Mouse (Mus musculus) T-cell, adult 2 months (primary cell): ENCODE results near the gene Taf8.
A peak's percentile ranks its signal among the peaks of the same experiment; 100 is the strongest.

Source experiments
- DNase-seq: peaks from one replicate; pipeline ENCODE4 v3.0.0; 2022; ENCODE audit warnings: low spot score

Gene Taf8

DNA sequence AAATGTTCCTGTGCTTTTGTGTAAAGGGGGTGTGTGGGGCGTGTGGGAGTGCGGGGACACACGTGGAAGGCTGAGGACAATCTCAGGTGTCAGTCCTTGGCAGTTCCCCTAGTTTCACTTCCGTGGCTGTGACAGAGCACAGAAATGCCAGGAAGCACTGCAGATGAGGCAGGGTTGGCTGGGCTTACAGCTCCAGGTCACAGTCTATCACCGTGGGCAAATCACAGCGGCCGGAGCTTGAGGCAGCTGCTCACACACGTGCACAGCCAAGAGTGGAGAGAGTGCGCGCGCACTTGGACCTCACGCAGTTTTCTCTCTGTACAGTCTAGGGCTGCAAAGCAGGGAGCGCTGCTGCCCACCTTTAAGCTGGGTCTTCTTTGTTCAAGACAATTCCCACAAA lies 43.8 kb downstream of the Taf8 start:
- no peak for DNase-seq

DNA sequence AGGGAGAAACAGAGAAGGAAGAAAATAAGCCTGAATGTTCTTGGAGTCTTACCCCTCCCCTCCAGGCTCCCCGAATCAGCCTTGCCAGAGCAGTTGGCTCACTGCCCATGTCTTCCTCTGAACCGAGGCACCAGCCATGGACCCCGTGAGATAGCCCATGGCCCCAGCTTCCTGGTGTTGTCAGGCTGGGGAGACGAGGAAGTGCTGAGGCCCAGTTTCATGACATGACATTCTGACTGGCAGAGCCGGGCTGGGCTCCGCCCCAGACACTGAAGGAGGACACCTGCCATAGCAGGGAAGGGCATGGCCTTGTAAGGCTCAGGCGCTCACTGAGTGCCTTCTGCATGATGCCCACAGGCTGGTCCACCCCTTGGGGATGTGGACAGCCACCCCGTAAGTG lies 47.4 kb downstream of the Taf8 start:
- no peak for DNase-seq

GRCm38 (mm10) chr17:47452886-47453285 lies 49.2 kb downstream of the Taf8 start:
- DNase-seq = no peak

GRCm38 (mm10) chr17:47450880-47451565 lies 51.1 kb downstream of the Taf8 start:
- DNase-seq = no peak

DNA sequence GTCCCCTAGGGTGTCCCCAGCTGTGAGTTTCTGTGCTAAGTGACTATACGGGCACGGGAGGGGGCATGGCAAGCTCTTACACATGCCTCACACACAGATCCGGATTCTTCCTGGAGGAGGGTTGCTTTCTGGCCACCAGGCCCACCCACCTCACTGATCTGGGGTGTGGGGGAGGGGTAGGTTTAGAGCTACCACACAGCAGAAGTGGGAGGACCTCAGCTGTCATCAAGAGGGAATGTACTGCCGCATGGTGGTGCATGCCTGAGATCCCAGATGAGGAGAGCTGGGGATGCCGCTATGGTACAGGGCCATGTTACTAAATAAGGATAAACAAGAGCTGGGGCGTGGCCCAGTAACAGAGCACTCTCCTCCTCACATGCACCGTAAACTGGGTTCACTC lies 51.9 kb downstream of the Taf8 start:
- DNase-seq = no peak

GRCm38 (mm10) chr17:47449432-47449831 lies 52.7 kb downstream of the Taf8 start:
- no peak for DNase-seq

DNA sequence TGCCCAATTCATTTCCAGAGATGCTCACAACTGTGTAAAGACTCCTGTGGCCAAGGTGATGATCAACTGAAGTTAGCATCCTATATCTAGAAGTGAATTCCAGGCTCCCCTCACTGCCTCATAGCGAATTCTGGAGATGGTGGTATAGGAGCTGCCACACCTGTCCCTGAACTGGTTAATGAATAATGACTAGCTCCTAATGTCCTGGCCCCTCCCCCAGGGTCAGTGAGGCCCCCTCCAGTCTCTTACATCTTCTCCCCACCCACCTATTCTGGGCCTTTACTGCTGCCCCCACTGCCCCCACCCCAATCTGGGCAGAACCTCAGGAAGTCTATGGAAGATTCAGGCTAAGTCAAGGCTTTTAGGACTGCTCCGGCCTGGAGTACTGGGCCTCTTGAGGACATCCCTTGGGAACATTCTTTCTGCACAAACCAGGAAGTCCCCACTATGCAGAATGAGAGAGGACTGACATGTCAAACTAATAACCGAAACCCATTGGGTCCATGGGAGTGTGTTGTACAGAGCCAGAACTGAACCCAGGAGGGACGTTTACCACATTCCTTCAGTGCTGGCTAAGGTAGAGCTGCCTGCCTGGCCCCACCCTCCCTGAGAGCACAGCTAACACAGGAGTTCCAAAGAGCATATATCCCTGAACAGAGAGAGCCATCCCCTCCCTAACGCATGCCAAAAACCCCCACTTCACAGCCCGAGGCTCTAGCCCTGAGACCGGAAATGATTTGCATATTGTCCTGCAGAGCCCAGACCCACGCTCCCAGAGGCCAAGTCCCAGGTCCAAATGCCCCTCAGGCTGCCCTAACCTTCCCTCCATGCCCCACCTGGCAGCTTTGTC lies 53.3 kb downstream of the Taf8 start:
- no peak for DNase-seq

DNA sequence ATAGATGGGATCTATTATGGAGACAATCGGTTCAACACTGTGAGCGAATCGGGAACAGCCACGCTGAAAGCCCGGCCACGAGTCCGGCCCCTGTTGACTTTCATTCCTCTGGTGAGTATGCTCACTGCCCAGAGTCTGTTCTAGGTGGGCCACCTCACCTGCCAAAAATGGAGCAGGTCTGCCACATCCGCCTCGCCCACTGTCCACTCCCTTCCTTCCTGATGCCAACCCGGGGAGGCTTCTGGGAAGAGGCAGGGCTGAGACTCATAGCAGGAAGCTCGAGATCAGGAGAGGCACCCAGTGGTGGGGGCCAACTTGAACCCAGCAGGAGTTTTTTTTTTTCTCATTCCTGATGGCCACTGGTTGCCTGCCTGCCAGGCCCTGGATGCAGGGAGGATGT lies 55.5 kb downstream of the Taf8 start:
- DNase-seq = no peak

- DNase-seq = no peak
Measured at GRCm38 (mm10) chr17:47446025-47446424, 56.1 kb downstream of the Taf8 start.

- no peak for DNase-seq
Measured at GRCm38 (mm10) chr17:47445518-47445917, 56.6 kb downstream of the Taf8 start.

- no peak for DNase-seq
Measured at GRCm38 (mm10) chr17:47444113-47444512, 58.0 kb downstream of the Taf8 start.

GRCm38 (mm10) chr17:47442271-47442670 lies 59.8 kb downstream of the Taf8 start:
- no peak for DNase-seq

- no peak for DNase-seq
Measured at GRCm38 (mm10) chr17:47441296-47442051, 60.6 kb downstream of the Taf8 start.

DNA sequence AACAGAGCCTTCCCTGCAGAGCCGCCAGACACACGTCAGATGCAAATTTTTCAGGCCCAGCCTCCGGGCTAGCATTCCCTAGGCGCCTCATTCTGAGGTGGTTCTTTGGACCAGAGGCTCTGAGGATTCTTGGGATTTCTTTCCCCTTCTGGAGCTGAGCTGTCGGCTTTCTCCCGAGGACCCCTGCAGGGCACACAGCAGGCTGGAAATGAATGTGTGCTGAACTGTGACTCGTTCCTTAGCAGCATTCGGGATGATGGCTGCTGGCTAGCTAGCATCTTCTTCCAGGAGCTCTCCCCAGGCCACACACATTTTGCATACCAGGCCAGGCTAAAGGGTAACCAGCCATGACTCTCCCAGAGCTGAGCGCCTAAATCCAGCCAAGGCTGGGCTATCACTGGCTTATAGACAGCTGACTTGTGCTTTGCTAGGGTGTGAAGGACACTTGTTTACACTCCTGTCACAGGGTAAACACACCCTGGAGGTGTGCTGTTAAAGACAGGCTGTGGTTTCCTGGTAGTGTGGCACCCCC lies 61.7 kb downstream of the Taf8 start:
- DNase-seq = no peak

DNA sequence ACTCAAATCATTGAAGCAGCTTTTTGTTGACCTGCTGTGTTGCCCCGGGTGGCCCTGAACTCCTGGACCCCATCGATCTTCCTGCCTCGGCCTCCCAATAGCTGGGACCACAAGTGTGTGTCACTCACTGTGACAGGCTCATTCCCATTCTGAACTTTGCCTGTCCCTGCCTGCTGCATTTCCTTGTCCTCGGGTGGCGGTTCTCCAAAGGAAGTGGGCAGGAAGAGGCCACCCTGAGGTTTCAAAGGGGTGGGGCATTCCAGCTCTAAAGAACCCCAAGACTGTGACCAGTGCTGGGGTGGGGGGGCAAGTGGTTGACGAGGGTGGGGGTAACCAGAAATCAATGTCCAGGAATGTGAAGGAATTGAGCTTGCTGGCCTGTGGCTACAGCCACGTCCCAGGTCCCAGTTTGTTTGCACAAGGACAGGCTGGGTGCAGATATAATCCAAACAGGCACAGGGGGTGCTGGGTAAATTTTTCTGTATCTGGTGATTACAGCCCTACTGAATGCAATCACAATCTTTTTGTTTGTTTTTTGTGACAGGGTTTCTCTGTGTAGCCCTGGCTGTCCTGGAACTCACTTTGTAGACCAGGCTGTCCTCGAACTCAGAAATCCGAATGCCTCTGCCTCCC lies 62.6 kb downstream of the Taf8 start:
- no peak for DNase-seq

DNA sequence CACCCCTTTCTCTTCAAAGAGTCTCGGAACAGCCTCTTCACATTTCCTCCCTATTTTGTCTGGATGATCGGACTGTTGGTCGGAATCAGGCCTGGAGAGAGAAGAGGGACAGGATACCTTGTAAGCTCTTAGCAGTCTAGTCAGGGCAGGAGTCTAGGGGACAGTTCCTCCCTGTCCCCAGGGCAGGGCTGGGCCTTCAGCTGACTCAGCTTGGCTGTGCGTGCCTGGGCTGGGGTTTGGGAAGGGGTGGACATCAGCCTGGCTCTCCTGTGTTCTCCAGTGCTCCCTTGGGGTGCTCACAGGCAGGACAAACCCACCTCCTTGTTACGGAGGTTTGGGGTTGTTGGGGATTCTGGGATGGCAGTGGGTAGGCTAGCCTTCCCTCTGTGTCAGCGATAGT lies 63.5 kb downstream of the Taf8 start:
- no peak for DNase-seq

DNA sequence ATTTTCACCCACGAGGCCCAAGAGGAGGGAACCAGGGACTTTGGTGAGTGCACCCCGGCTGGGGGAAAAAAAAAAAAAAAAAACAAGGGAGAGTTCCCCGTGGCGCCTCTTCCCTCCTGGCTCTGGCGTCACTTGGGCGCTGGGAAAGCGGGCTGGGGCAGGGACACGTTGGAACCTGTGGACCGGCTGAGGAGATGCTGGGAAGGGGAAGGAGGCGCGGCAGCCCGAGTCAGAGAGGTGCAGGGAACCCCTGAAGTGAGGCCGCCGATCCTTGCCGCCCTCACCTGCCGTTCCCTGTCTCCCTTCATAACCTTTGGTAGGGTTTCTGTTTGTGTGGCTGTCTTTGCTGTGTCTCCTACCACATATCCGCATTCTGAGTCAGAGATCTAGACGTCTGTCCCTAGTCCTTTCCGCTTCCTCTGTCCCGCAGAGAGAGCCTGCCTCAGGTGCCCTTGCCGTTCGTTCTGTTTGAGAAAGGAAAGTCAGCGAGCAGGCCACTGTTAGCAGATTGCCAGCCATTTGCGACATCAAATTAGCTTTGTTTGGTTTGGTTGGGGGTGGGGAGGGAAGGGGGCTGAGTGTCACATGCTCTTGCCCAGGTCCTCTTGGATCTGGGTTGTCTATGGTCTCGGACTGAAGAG lies 65.1 kb downstream of the Taf8 start, which contains the start of gene 1700001C19Rik:
1700001C19Rik (minus strand) TSS at position 470 of the 641 bp plus-strand sequence.
- peak; percentile 37 for DNase-seq

DNA sequence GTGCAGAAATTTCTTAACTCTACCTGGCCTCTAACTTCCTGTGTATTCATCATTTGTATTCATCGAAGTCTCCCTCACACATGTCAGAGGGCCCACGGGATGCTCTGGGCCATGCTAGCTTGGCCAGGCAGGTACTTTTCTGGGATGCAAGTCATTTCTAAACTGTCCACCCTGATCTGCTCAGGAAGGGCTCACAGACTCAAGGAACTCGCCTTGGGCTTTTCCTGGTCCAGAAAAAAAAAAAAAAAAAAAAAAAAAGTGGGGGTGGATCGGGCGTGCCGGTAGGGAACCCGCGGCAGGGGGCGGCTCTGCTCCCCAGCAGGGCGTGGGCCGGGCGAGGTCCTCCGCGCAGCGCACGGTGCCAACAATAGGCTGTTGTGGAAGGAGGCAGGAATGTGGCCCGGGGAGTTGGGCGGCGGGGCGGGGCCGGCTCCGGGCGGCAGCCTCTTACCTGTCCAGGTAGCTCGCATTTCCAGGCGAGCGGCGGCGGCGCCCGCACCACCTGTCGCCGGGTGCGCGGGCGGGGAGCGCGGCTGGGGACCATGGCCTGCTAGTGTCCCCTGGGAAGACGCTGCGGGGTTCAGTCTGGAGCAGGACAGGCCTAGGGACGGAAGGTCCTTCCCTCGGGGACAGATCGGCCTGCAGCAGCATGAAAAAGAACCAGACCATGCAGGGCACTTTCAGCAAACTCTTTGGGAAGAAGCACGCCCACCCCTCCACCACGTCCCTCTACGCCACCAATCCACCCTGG lies 65.8 kb downstream of the Taf8 start, which contains the start of gene AI661453:
AI661453 (plus strand) TSS at position 460 of the 751 bp plus-strand sequence.
- no peak for DNase-seq
